Mouse (Mus musculus) liver, embryonic 15.5 days (tissue): ENCODE measurements around the gene Olfr2. TPM values are rescaled to one million over a fixed set of nuclear protein-coding genes. Genes with fewer than 3 reads are reported as not detected.
"Not testable (repeated sequence)": the region's sequence is repeated elsewhere in the genome, so short reads cannot be mapped to it uniquely, and the experiment has no call there.

Experiments
- ATAC-seq: fragments of 200-750 bp; cut with Nextera tagmentation; 2 replicates; pipeline ENCODE4 v1.8.0; 2017; ENCODE audit warnings: moderate number of reproducible peaks, mild to moderate bottlenecking, moderate library complexity; ENCODE audit not compliant: insufficient read depth
- H3K27ac ChIP-seq: fragments of 300-500 bp; sonication (generic); replicated peaks from 2 replicates; pipeline ENCODE4 v1.5.1; 2015; ENCODE audit warnings: mild to moderate bottlenecking, inconsistent platforms
- H3K27me3 ChIP-seq: fragments of 300-500 bp; sonication (generic); 2 replicates; pipeline ENCODE4 v1.6.1; 2015; ENCODE audit warnings: mild to moderate bottlenecking, inconsistent platforms
- H3K36me3 ChIP-seq: fragments of 300-500 bp; sonication (generic); replicated peaks from 2 replicates; pipeline ENCODE4 v1.6.1; 2015; ENCODE audit warnings: moderate library complexity, mild to moderate bottlenecking, inconsistent platforms
- H3K4me1 ChIP-seq: fragments of 300-500 bp; sonication (generic); replicated peaks from 2 replicates; pipeline ENCODE4 v1.6.1; 2015; ENCODE audit warnings: inconsistent platforms
- H3K4me2 ChIP-seq: fragments of 300-500 bp; sonication (generic); 2 replicates; pipeline ENCODE4 v1.6.1; 2015; ENCODE audit warnings: moderate library complexity, mild to moderate bottlenecking, inconsistent platforms
- H3K4me3 ChIP-seq: fragments of 300-500 bp; sonication (generic); replicated peaks from 2 replicates; pipeline ENCODE4 v1.5.1; 2015; ENCODE audit warnings: mild to moderate bottlenecking, inconsistent platforms
- H3K9ac ChIP-seq: fragments of 300-500 bp; sonication (generic); 2 replicates; pipeline ENCODE4 v1.6.1; 2015; ENCODE audit warnings: moderate library complexity, mild to moderate bottlenecking, inconsistent platforms
- H3K9me3 ChIP-seq: fragments of 300-500 bp; sonication (generic); replicated peaks from 2 replicates; pipeline ENCODE4 v1.6.1; 2016; ENCODE audit warnings: inconsistent platforms
- WGBS: fragments of 180-500 bp; shearing (Covaris S2); methylation state at CpG from one replicate; pipeline ENCODE4 v1.1.7; 2015; ENCODE audit warnings: mixed read lengths; ENCODE audit not compliant: insufficient replicate concordance; 5-methylcytosine and 5-hydroxymethylcytosine counted together
- polyA plus RNA-seq: library from polyadenylated mRNA; unstranded; fragments of >200 nt; fragmentation: Nextera tagmentation; extraction: Ambion mirVana; gene quantifications from 2 replicates; pipeline ENCODE4 v1.2.1, GENCODE M21; 2015

Gene Olfr2
- polyA plus RNA-seq: not detected in 2 replicates

GRCm38 (mm10) chr7:107005972-107006371, at the start of gene Olfr2:
Olfr2 (minus strand) TSS chr7:107006072.
- no peak for ATAC-seq
- 21% methylated on average over 1 of the region's 1 CpGs for WGBS
- Histone ChIP-seq H3K4me3 (no peak within 1 kb of the TSS), H3K4me1 (no peaks in the 10 kb centered on the region), H3K27ac (no peak within 1 kb of the TSS), H3K36me3 (no peaks in the 10 kb centered on the region), H3K4me2 (no peak within 1 kb of the TSS), H3K27me3 (no peaks in the 10 kb centered on the region), H3K9ac (no peak within 1 kb of the TSS), H3K9me3 (no peaks in the 10 kb centered on the region)

- Histone ChIP-seq H3K9me3 (no peaks in the 10 kb centered on the region), H3K4me2 (no peak overlapping the region), H3K27ac (no peak overlapping the region), H3K27me3 (no peaks in the 10 kb centered on the region), H3K4me3 (no peak overlapping the region), H3K36me3 (no peaks in the 10 kb centered on the region), H3K9ac (no peak overlapping the region), H3K4me1 (no peaks in the 10 kb centered on the region)
- ATAC-seq: no peak
- WGBS: 20% methylated on average over 3 of the region's 3 CpGs
Observed at GRCm38 (mm10) chr7:107047578-107047977, 41.7 kb upstream of the Olfr2 start.

GRCm38 (mm10) chr7:107045833-107046232, 40.0 kb upstream of the Olfr2 start:
- no peak for ATAC-seq
- H3K27me3 ChIP-seq: no peaks in the 10 kb centered on the region
- no peak overlapping the region for H3K4me3 ChIP-seq
- no peaks in the 10 kb centered on the region for H3K4me1 ChIP-seq
- no peak overlapping the region for H3K4me2 ChIP-seq
- no peaks in the 10 kb centered on the region for H3K36me3 ChIP-seq
- WGBS: 1% methylated on average over 5 of the region's 5 CpGs
- no peak overlapping the region for H3K27ac ChIP-seq
- H3K9ac ChIP-seq: no peak overlapping the region
- H3K9me3 ChIP-seq: no peaks in the 10 kb centered on the region

GRCm38 (mm10) chr7:107044407-107044806, 38.5 kb upstream of the Olfr2 start:
- Histone ChIP-seq H3K27me3 (no peaks in the 10 kb centered on the region), H3K4me2 (no peak overlapping the region), H3K4me1 (no peaks in the 10 kb centered on the region), H3K9me3 (no peaks in the 10 kb centered on the region), H3K27ac (no peak overlapping the region), H3K9ac (no peak overlapping the region), H3K36me3 (no peaks in the 10 kb centered on the region), H3K4me3 (no peak overlapping the region)
- ATAC-seq: no peak
- WGBS: 11% methylated on average over 1 of the region's 1 CpGs

GRCm38 (mm10) chr7:107043136-107043535, 37.3 kb upstream of the Olfr2 start:
- no peak overlapping the region for H3K27ac ChIP-seq
- no peak overlapping the region for H3K4me3 ChIP-seq
- WGBS: 56% methylated on average over 3 of the region's 3 CpGs
- no peaks in the 10 kb centered on the region for H3K4me1 ChIP-seq
- ATAC-seq: no peak
- no peak overlapping the region for H3K4me2 ChIP-seq
- no peak overlapping the region for H3K9ac ChIP-seq
- H3K36me3 ChIP-seq: no peaks in the 10 kb centered on the region
- H3K27me3 ChIP-seq: no peaks in the 10 kb centered on the region
- no peaks in the 10 kb centered on the region for H3K9me3 ChIP-seq

GRCm38 (mm10) chr7:107039934-107040563, 34.2 kb upstream of the Olfr2 start:
- no peaks in the 10 kb centered on the region for H3K4me1 ChIP-seq
- H3K4me3 ChIP-seq: no peak overlapping the region
- no peaks in the 10 kb centered on the region for H3K36me3 ChIP-seq
- no peak overlapping the region for H3K9ac ChIP-seq
- no peak overlapping the region for H3K27ac ChIP-seq
- ATAC-seq: no peak
- H3K27me3 ChIP-seq: no peaks in the 10 kb centered on the region
- H3K4me2 ChIP-seq: no peak overlapping the region
- H3K9me3 ChIP-seq: no peaks in the 10 kb centered on the region
- WGBS: 32% methylated on average over 2 of the region's 2 CpGs

GRCm38 (mm10) chr7:107030874-107031273, 25.0 kb upstream of the Olfr2 start, which contains the start of gene Olfr713:
Olfr713 (plus strand) TSS chr7:107031174.
- ATAC-seq: no peak
- Histone ChIP-seq H3K36me3 (no peaks in the 10 kb centered on the region), H3K4me2 (no peak within 1 kb of the TSS), H3K9ac (no peak within 1 kb of the TSS), H3K4me1 (no peaks in the 10 kb centered on the region), H3K27ac (no peak within 1 kb of the TSS), H3K4me3 (no peak within 1 kb of the TSS), H3K27me3 (no peaks in the 10 kb centered on the region), H3K9me3 (no peaks in the 10 kb centered on the region)
- 73% methylated on average over 1 of the region's 1 CpGs for WGBS

GRCm38 (mm10) chr7:107004169-107004568, 1.7 kb downstream of the Olfr2 start:
- H3K27me3 ChIP-seq: no peaks in the 10 kb centered on the region
- H3K36me3 ChIP-seq: no peaks in the 10 kb centered on the region
- H3K27ac ChIP-seq: no peak overlapping the region
- no peak overlapping the region for H3K4me2 ChIP-seq
- H3K4me1 ChIP-seq: no peaks in the 10 kb centered on the region
- no peak for ATAC-seq
- WGBS: 8% methylated on average over 3 of the region's 3 CpGs
- H3K4me3 ChIP-seq: no peak overlapping the region
- no peaks in the 10 kb centered on the region for H3K9me3 ChIP-seq
- no peak overlapping the region for H3K9ac ChIP-seq

GRCm38 (mm10) chr7:107000798-107001197, 5.1 kb downstream of the Olfr2 start:
- no peak overlapping the region for H3K4me3 ChIP-seq
- no peak overlapping the region for H3K27ac ChIP-seq
- no peaks in the 10 kb centered on the region for H3K4me1 ChIP-seq
- ATAC-seq: no peak
- H3K9ac ChIP-seq: no peak overlapping the region
- H3K9me3 ChIP-seq: no peaks in the 10 kb centered on the region
- no peaks in the 10 kb centered on the region for H3K36me3 ChIP-seq
- 70% methylated on average over 7 of the region's 7 CpGs for WGBS
- H3K27me3 ChIP-seq: no peaks in the 10 kb centered on the region
- no peak overlapping the region for H3K4me2 ChIP-seq

- Histone ChIP-seq H3K4me1 (no peaks in the 10 kb centered on the region), H3K9me3 (no peaks in the 10 kb centered on the region), H3K4me3 (no peak overlapping the region), H3K4me2 (no peak overlapping the region), H3K27me3 (no peaks in the 10 kb centered on the region), H3K36me3 (no peaks in the 10 kb centered on the region), H3K9ac (no peak overlapping the region), H3K27ac (no peak overlapping the region)
- WGBS: 63% methylated on average over 3 of the region's 3 CpGs
- no peak for ATAC-seq
Observed at GRCm38 (mm10) chr7:106985236-106985635, 20.6 kb downstream of the Olfr2 start.

GRCm38 (mm10) chr7:106975353-106975752, 30.5 kb downstream of the Olfr2 start, which contains the start of gene Olfr711:
Olfr711 (minus strand) TSS chr7:106975453.
- no peak within 1 kb of the TSS for H3K4me2 ChIP-seq
- 33% methylated on average over 1 of the region's 1 CpGs for WGBS
- no peaks in the 10 kb centered on the region for H3K9me3 ChIP-seq
- no peak within 1 kb of the TSS for H3K27ac ChIP-seq
- no peaks in the 10 kb centered on the region for H3K36me3 ChIP-seq
- no peaks in the 10 kb centered on the region for H3K4me1 ChIP-seq
- H3K4me3 ChIP-seq: no peak within 1 kb of the TSS
- ATAC-seq: no peak
- H3K27me3 ChIP-seq: no peaks in the 10 kb centered on the region
- no peak within 1 kb of the TSS for H3K9ac ChIP-seq

- not testable (repeated sequence) for H3K4me1 ChIP-seq, H3K27me3 ChIP-seq, H3K4me2 ChIP-seq, H3K36me3 ChIP-seq, H3K9me3 ChIP-seq, H3K9ac ChIP-seq, H3K4me3 ChIP-seq, H3K27ac ChIP-seq, ATAC-seq
Observed at GRCm38 (mm10) chr7:106967503-106967902, 38.4 kb downstream of the Olfr2 start.
